Mouse (Mus musculus): ENCODE measurements at regions not wholly inside any gene's neighbourhood (a gene's known extent, or its start where the extent isn't known, plus 50 kb on each side); places are given as distances from the start of the nearest gene placed in this dataset.

DNA sequence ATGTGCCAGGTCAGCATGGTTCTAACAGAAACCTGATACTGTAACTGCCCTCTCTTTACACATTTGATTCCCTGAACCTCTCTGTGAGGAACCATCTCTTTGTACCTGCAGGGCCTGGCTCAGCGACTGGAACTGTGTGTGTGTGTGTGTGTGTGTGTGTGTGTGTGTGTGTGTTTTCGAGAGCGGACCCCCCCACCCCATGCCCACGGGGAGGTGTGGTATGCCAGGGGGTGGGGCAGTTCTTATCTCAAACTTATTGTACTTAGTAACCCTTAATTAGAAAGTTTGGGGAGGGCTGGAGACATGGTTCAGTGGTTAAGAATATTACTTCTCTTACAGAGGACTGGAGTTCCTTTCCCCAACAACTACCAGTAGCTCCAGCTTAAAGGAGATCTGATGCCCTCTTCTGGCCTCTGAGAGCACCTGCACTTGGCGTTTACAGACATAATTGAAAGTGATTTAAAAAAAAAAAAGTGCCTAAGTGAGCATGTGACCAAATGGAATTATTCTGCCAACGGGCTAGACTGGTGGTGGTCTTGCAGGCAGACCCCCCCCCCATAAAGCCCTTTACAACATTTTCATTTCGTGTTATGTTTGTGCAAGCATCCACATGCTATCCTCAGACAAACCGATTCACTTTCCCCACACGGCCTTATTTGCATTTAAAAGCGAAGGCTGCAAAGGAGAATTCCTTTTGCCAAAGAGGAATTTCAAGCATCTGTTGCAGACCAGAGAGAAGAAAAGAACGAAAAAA, 77.7 kb upstream of the Med14 start:
- TF ChIP-seq TCF12 (IDR thresholded peaks at IDR 0.05; ENCODE audit: low read depth, low read length): no peak
- no peak for TF ChIP-seq CHD1 (IDR thresholded peaks at IDR 0.05; ENCODE audit: low read depth, low read length)
- TF ChIP-seq CTCF (IDR thresholded peaks at IDR 0.05 in 2 of 3, conservative IDR thresholded peaks at IDR 0.05 in 1 of 3; ENCODE audit: control insufficient read depth in 1 of 3, insufficient read depth in 1 of 3, low read depth in 2 of 3, low read length in 3 of 3, poor library complexity in 1 of 3, severe bottlenecking in 1 of 3): peak; percentile 72 to 84 (median 77)
- no peak for TF ChIP-seq ELF1 (IDR thresholded peaks at IDR 0.05; ENCODE audit: low read depth, low read length)
- TF ChIP-seq HCFC1 (IDR thresholded peaks at IDR 0.05; ENCODE audit: low read depth, low read length): peak; percentile 5; the same call in 1 of the 2 replicates

Measured in MEL (cell line).